Mouse (Mus musculus) T-cell, adult 66 days (primary cell): Measurements from ENCODE around the gene Amh. TPM values are rescaled to one million over a fixed set of nuclear protein-coding genes. Genes with fewer than 3 reads are reported as not detected.

Source experiments
- total RNA-seq, 2 experiments: library from RNA; stranded (reverse); gene quantifications; 3 replicates in 1 of 2; 4 replicates in 1 of 2; pipeline ENCODE4 v1.2.4; 2023

Gene Amh
- total RNA-seq: 1 to 10 TPM; 2.0 to 3.3 TPM

GRCm38 (mm10) chr10:80804916-80805315 lies at the start of gene Amh:
Gene Amh, plus strand, starts transcription at chr10:80805243.

GRCm38 (mm10) chr10:80798150-80799006 lies 6.7 kb upstream of the Amh start, which contains the start of the genes Sf3a2 and Plekhj1:
Gene Sf3a2, plus strand, starts transcription at chr10:80798198.
Gene Plekhj1, minus strand, starts transcription at chr10:80798626.

GRCm38 (mm10) chr10:80813366-80813765 lies 8.3 kb downstream of the Amh start, which contains the start of gene Jsrp1:
Gene Jsrp1, minus strand, starts transcription at chr10:80813498.

GRCm38 (mm10) chr10:80826151-80827062 lies 21.4 kb downstream of the Amh start, which contains the start of gene Oaz1:
Gene Oaz1, plus strand, starts transcription at chr10:80826656.

GRCm38 (mm10) chr10:80843931-80844547 lies 39.0 kb downstream of the Amh start, which contains the start of gene Lingo3:
Gene Lingo3, minus strand, starts transcription at chr10:80844039.

GRCm38 (mm10) chr10:80854913-80855748 lies 50.1 kb downstream of the Amh start, which contains the start of the genes Lsm7 and Sppl2b:
Gene Lsm7, minus strand, starts transcription at chr10:80855209.
Gene Sppl2b, plus strand, starts transcription at chr10:80855275.

Other genes starting within 250 kb of the Amh start
- 100 to 1,000 TPM; 123 to 132 TPM for gene Rexo1, start 243.7 kb upstream of the Amh start, total RNA-seq
- gene Klf16, start 227.9 kb upstream of the Amh start, total RNA-seq: 10 to 100 TPM; 27.9 to 29.2 TPM
- gene Abhd17a, start 214.9 kb upstream of the Amh start, total RNA-seq: 10 to 100 TPM; 49.3 to 56.2 TPM
- 10 to 100 TPM; 52.6 to 54.4 TPM for gene Scamp4, start 202.4 kb upstream of the Amh start, total RNA-seq
- 1 to 10 TPM; 3.0 to 4.8 TPM for gene Adat3, start 202.4 kb upstream of the Amh start, total RNA-seq
- 1 to 10 TPM; 4.5 to 7.9 TPM for gene Gm49322, start 199.2 kb upstream of the Amh start, total RNA-seq
- gene Csnk1g2, start 182.4 kb upstream of the Amh start, total RNA-seq: 100 to 1,000 TPM; 212 to 215 TPM
- gene Btbd2, start 148.2 kb upstream of the Amh start, total RNA-seq: 10 to 100 TPM; 26.6 to 27.7 TPM
- gene Mknk2, start 127.1 kb upstream of the Amh start, total RNA-seq: 100 to 1,000 TPM; 280 to 313 TPM
- gene Mob3a, start 103.3 kb upstream of the Amh start, total RNA-seq: 100 to 1,000 TPM; 151 to 180 TPM
- gene Izumo4, start 103.1 kb upstream of the Amh start, total RNA-seq: 10 to 100 TPM; 56.2 to 88.3 TPM
- gene Ap3d1, start 63.0 kb upstream of the Amh start, total RNA-seq: 100 to 1,000 TPM; 144 to 150 TPM
- gene Dot1l, start 50.0 kb upstream of the Amh start, total RNA-seq: 10 to 100 TPM; 69.9 to 73.5 TPM
- gene Sf3a2, start 7.0 kb upstream of the Amh start, total RNA-seq: 10 to 100 TPM; 76.4 to 85.9 TPM
- 100 to 1,000 TPM; 133 to 134 TPM for gene Plekhj1, start 6.6 kb upstream of the Amh start, total RNA-seq
- not detected for gene Jsrp1, start 8.3 kb downstream of the Amh start, total RNA-seq
- 100 to 1,000 TPM; 571 to 578 TPM for gene Oaz1, start 21.4 kb downstream of the Amh start, total RNA-seq
- gene Lingo3, start 38.8 kb downstream of the Amh start, total RNA-seq: not detected
- 10 to 100 TPM; 37.9 to 40.3 TPM for gene Lsm7, start 50.0 kb downstream of the Amh start, total RNA-seq
- gene Sppl2b, start 50.0 kb downstream of the Amh start, total RNA-seq: 10 to 100 TPM; 33.5 to 37.7 TPM
- gene Tmprss9, start 66.6 kb downstream of the Amh start, total RNA-seq: not detected
- 10 to 100 TPM; 58.6 to 63.8 TPM for gene Timm13, start 95.7 kb downstream of the Amh start, total RNA-seq
- 10 to 100 TPM; 14.0 to 15.8 TPM for gene Lmnb2, start 113.0 kb downstream of the Amh start, total RNA-seq
- 10 to 100 TPM; 21.4 to 31.5 TPM for gene Gadd45b, start 124.8 kb downstream of the Amh start, total RNA-seq
- not detected for gene Gng7, start 209.7 kb downstream of the Amh start, total RNA-seq
- gene Diras1, start 220.4 kb downstream of the Amh start, total RNA-seq: not detected
- gene Slc39a3, start 232.2 kb downstream of the Amh start, total RNA-seq: 10 to 100 TPM; 18.7 to 21.2 TPM